Mouse (Mus musculus): Measurements from ENCODE around the gene Ap2m1. TPM values are rescaled to one million over a fixed set of nuclear protein-coding genes. Genes with fewer than 3 reads are reported as not detected.

Gene Ap2m1
- polyA plus RNA-seq, 1 experiment from 2014 or later: 423 TPM

DNA sequence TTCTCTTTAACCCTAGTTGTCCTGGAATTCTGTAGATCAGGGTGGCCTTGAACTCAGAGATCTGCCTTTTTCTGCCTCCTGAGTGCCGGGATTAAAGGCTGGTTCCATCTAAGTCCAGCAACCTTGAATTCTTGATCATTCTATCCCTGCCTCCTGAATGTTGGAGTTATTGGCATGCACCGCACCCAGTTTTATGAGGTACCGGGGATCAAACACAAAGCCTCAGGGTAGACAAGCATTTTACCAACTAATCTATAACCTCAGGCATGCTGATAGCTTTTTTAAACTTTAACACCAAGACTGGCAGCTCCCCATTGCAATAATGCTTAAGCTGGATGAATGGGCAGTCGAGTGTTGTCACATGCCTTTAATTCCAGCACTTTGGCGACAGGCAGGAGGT, 12.1 kb downstream of the Ap2m1 start:
- no peak for ATAC-seq
- H3K4me1 ChIP-seq (replicated peaks; ENCODE audit: control insufficient read depth, insufficient read depth, low read length): no peaks in the 10 kb centered on the region
- no peaks in the 10 kb centered on the region for H3K9me3 ChIP-seq (ENCODE audit: control insufficient read depth)
- H3K4me3 ChIP-seq (ENCODE audit: low read depth, low read length): peak overlapping the region; percentile 89
- no peaks in the 10 kb centered on the region for H3K27me3 ChIP-seq (replicated peaks; ENCODE audit: control insufficient read depth, insufficient read depth, low read length)
- H3K36me3 ChIP-seq (ENCODE audit: control insufficient read depth, insufficient read depth): peaks cover 52% of the 10 kb centered on the region
- 28% methylated on average over 5 of the region's 5 CpGs for WGBS
- H3K27ac ChIP-seq (ENCODE audit: low read depth, low read length): peak overlapping the region; percentile 78
- TF ChIP-seq CTCF (IDR thresholded peaks at IDR 0.05; ENCODE audit: low read depth): no peak
- H3K9ac ChIP-seq (ENCODE audit: low read depth, low read length): 0 out of 2 replicates have a peak overlapping the region, but pooled peaks have one; percentile 55
- peak overlapping the region; percentile 79 for H3K4me2 ChIP-seq (replicated peaks; ENCODE audit: low read depth)

DNA sequence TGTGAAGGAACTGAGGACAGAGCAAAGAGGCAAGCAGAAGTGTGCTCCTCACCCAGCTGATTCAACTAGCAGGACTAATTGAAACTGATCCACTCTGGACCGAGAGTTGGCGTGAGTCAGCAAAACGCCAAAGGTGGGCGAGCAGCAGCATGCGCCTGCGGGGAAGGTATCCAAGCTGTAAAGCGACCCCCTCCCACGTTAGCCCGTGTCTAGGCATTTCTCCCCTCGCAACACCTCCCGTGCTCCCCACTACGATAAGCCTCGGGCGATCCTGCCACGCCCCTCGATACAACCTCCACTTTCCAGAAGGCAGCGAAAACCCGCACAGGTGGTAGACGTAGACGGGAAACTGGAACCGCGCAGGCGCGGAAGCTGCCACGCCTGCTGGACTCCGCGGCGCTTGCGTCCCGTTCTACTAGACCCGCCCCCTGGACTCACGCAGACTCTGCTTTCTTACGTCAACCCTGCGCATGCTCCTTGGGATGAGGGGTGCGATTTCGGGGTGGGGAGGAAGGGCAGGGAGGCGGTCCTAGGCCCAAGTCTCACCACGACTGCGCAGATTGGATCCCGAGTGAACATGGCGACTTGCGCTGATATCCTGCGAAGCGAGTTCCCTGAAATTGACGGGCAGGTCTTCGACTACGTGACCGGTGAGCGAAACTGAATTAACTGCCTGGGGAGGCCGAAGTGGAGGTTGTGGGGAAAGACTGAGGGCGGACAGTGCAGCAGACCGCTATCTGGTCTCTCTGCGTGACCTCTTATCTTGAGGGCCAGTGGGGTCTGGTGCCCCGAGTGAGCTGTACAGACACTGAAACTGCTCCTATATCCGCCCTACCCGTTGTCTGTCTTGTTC, 13.0 kb downstream of the Ap2m1 start, which contains the start of gene Abcf3:
Abcf3 (plus strand) TSS at position 482 of the 853 bp plus-strand sequence.
- Histone ChIP-seq H3K36me3 (ENCODE audit: control insufficient read depth, insufficient read depth) (peaks cover 52% of the 10 kb centered on the region), H3K4me1 (replicated peaks; ENCODE audit: control insufficient read depth, insufficient read depth, low read length) (no peaks in the 10 kb centered on the region), H3K4me3 (ENCODE audit: low read depth, low read length) (peak within 1 kb of the TSS; percentile 89), H3K27me3 (replicated peaks; ENCODE audit: control insufficient read depth, insufficient read depth, low read length) (no peaks in the 10 kb centered on the region), H3K4me2 (replicated peaks; ENCODE audit: low read depth) (peak within 1 kb of the TSS; percentile 79), H3K9ac (ENCODE audit: low read depth, low read length) (peak within 1 kb of the TSS; percentile 67), H3K9me3 (ENCODE audit: control insufficient read depth) (no peaks in the 10 kb centered on the region), H3K27ac (ENCODE audit: low read depth, low read length) (peak within 1 kb of the TSS; percentile 78)
- ATAC-seq: peak; percentile 97
- WGBS: under 1% methylated on average over 56 of the region's 56 CpGs
- no peak for TF ChIP-seq CTCF (IDR thresholded peaks at IDR 0.05; ENCODE audit: low read depth)

DNA sequence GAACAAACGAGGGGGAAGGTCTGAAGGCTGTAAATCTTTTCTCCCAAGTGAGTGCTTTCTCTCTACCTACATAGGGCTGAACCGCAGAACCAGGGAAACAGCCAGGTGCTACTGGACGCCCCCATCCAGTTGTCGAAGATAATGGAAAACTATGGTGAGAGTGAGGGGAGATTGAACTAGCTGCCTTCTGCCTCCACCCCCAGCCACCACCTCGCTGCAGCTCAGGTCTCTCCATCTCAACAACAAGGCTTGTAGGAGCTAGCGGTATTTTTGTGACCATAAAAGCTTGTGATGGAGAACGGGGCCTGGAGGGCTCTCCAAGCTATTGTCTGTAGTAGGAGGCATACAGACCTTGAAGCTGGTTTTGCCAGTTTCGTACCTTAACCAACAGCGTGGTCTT, 13.9 kb downstream of the Ap2m1 start:
- Histone ChIP-seq H3K4me2 (replicated peaks; ENCODE audit: low read depth) (peak overlapping the region; percentile 79), H3K9ac (ENCODE audit: low read depth, low read length) (peak overlapping the region; percentile 67; the same call in 1 of the 2 replicates), H3K27me3 (replicated peaks; ENCODE audit: control insufficient read depth, insufficient read depth, low read length) (no peaks in the 10 kb centered on the region), H3K9me3 (ENCODE audit: control insufficient read depth) (no peaks in the 10 kb centered on the region), H3K4me3 (ENCODE audit: low read depth, low read length) (peak overlapping the region; percentile 89), H3K27ac (ENCODE audit: low read depth, low read length) (no peak overlapping the region), H3K4me1 (replicated peaks; ENCODE audit: control insufficient read depth, insufficient read depth, low read length) (no peaks in the 10 kb centered on the region), H3K36me3 (ENCODE audit: control insufficient read depth, insufficient read depth) (peaks cover 53% of the 10 kb centered on the region)
- ATAC-seq: no peak
- 40% methylated on average over 9 of the region's 9 CpGs for WGBS
- TF ChIP-seq CTCF (IDR thresholded peaks at IDR 0.05; ENCODE audit: low read depth): no peak

DNA sequence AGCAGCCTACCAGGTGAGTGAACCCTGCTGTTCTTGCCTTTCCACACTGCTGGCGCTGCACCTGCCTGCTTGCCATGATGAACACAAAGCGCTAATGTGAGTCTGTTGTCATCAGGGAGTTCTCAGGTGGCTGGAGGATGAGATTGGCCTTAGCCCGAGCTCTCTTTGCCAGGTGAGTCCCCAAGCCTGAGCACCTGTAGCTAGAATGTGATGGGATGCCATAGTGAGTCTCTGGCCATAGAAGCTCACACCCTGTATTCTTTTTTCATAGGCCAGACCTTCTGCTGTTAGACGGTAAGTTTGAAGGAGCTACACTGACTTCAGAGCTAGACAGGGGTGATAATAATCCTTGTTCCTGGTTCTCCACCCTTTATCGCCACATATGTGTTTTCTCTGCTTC, 16.4 kb downstream of the Ap2m1 start:
- ATAC-seq: no peak
- H3K9ac ChIP-seq (ENCODE audit: low read depth, low read length): no peak overlapping the region
- WGBS: 94% methylated on average over 5 of the region's 5 CpGs
- H3K9me3 ChIP-seq (ENCODE audit: control insufficient read depth): no peaks in the 10 kb centered on the region
- H3K4me3 ChIP-seq (ENCODE audit: low read depth, low read length): no peak overlapping the region
- TF ChIP-seq CTCF (IDR thresholded peaks at IDR 0.05; ENCODE audit: low read depth): no peak
- H3K36me3 ChIP-seq (ENCODE audit: control insufficient read depth, insufficient read depth): peaks cover 44% of the 10 kb centered on the region
- peak overlapping the region; percentile 28; the same call in 1 of the 2 replicates for H3K27ac ChIP-seq (ENCODE audit: low read depth, low read length)
- H3K4me1 ChIP-seq (replicated peaks; ENCODE audit: control insufficient read depth, insufficient read depth, low read length): no peaks in the 10 kb centered on the region
- H3K4me2 ChIP-seq (replicated peaks; ENCODE audit: low read depth): no peak overlapping the region
- no peaks in the 10 kb centered on the region for H3K27me3 ChIP-seq (replicated peaks; ENCODE audit: control insufficient read depth, insufficient read depth, low read length)

DNA sequence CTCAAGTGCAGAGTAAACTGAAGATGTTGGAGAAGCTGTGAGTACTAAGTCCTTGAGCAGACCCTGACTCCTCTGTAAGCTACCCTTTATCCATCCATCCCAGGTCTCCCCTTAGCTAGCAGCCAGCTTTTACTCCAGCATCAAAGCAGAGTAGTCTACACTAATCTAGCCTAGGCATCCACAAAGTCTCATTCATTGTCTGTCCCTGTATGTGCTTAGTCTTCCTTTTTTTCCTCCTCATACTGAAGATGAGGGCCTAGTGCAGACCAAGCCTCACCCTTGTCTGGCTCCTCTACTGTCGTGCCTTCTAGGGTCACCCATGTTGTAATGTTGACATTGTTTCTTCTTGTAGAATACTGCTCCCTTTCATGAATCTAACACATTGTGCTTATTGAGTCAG, 17.3 kb downstream of the Ap2m1 start:
- Histone ChIP-seq H3K27ac (ENCODE audit: low read depth, low read length) (0 out of 2 replicates have a peak overlapping the region, but pooled peaks have one; percentile 28), H3K36me3 (ENCODE audit: control insufficient read depth, insufficient read depth) (peaks cover 47% of the 10 kb centered on the region), H3K4me3 (ENCODE audit: low read depth, low read length) (no peak overlapping the region), H3K4me1 (replicated peaks; ENCODE audit: control insufficient read depth, insufficient read depth, low read length) (no peaks in the 10 kb centered on the region), H3K27me3 (replicated peaks; ENCODE audit: control insufficient read depth, insufficient read depth, low read length) (no peaks in the 10 kb centered on the region), H3K4me2 (replicated peaks; ENCODE audit: low read depth) (no peak overlapping the region), H3K9me3 (ENCODE audit: control insufficient read depth) (no peaks in the 10 kb centered on the region), H3K9ac (ENCODE audit: low read depth, low read length) (no peak overlapping the region)
- 74% methylated on average over 1 of the region's 1 CpGs for WGBS
- ATAC-seq: no peak
- no peak for TF ChIP-seq CTCF (IDR thresholded peaks at IDR 0.05; ENCODE audit: low read depth)

DNA sequence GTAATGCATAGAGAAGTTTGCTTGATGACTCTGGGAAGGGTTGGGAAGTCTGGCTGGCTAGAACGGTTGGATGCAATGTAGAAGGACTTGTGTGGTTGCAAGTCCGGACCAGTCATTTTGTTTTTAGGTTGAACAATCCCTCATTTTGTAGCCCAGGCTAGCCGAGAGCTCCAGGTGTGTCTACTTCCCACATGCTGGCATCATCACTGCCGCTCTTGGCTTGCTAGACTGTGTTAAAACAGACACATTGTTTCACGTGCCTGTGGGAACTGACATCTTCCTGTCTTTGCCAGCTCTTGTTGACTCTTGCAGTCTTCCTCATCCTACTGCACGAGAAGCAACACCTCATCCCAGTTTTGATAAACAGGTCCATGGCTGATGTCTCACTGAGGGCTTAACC, 19.7 kb downstream of the Ap2m1 start:
- H3K4me1 ChIP-seq (replicated peaks; ENCODE audit: control insufficient read depth, insufficient read depth, low read length): no peaks in the 10 kb centered on the region
- 93% methylated on average over 6 of the region's 6 CpGs for WGBS
- no peak for ATAC-seq
- TF ChIP-seq CTCF (IDR thresholded peaks at IDR 0.05; ENCODE audit: low read depth): no peak
- H3K27ac ChIP-seq (ENCODE audit: low read depth, low read length): no peak overlapping the region
- peaks cover 70% of the 10 kb centered on the region for H3K36me3 ChIP-seq (ENCODE audit: control insufficient read depth, insufficient read depth)
- no peak overlapping the region for H3K4me3 ChIP-seq (ENCODE audit: low read depth, low read length)
- H3K9ac ChIP-seq (ENCODE audit: low read depth, low read length): no peak overlapping the region
- no peaks in the 10 kb centered on the region for H3K27me3 ChIP-seq (replicated peaks; ENCODE audit: control insufficient read depth, insufficient read depth, low read length)
- H3K9me3 ChIP-seq (ENCODE audit: control insufficient read depth): no peaks in the 10 kb centered on the region
- no peak overlapping the region for H3K4me2 ChIP-seq (replicated peaks; ENCODE audit: low read depth)
